ENCODE assay signal across 12 mouse cellular contexts in genomic region chr15:94658392-94659111, GRCm38 (mm10). TPM values are rescaled to one million over a fixed set of nuclear protein-coding genes. Genes with fewer than 3 reads are reported as not detected.
DNase-seq lines count a peak whose midpoint lies in the region; ATAC-seq and TF ChIP-seq lines count a peak whose summit lies in the region.
"Had no signal": no experiment of that assay in that cellular context is flagged by ENCODE, and none has a peak within 500 bp of the region (broad histone marks: within the 10 kb centered on the region; RNA-seq: fewer than 3 reads in every experiment).

No protein-coding gene starts in this region.

- no peaks in the 10 kb centered on the region for H3K9me3 ChIP-seq in forebrain, embryonic 13.5 days (replicated peaks)
- H3K9me3 ChIP-seq in limb, embryonic 11.5 days (ENCODE audit: control insufficient read depth, low read length), result no peaks in the 10 kb centered on the region
- H3K9me3 ChIP-seq in neural tube, embryonic 15.5 days (replicated peaks), result no peaks in the 10 kb centered on the region
- H3K9me3 ChIP-seq: lung, embryonic 15.5 days had no signal

- ATAC-seq in forebrain, embryonic 13.5 days, result peak; percentile 11; the same call in 1 of the 2 replicates
- ATAC-seq in limb, embryonic 11.5 days (ENCODE audit: insufficient number of reproducible peaks, low FRiP score, low TSS enrichment, low read depth), result no peak
- no peak for ATAC-seq in neural tube, embryonic 15.5 days (ENCODE audit: low FRiP score)

- intact Hi-C loops in left cerebral cortex, postnatal 10 days (cut with DNase I), result no loop called here

- no peak for DNase-seq in layer of hippocampus, adult 2 months (ENCODE audit: low spot score in 2 of 2)
- DNase-seq in layer of hippocampus, adult 9-11 months, result no peak
- peak; percentile 35 for DNase-seq in limb, embryonic 11.5 days (ENCODE audit: low spot score)
- no peak for DNase-seq in spleen, adult 18-20 months
- no peak for DNase-seq in left cerebral cortex, postnatal 10 days (ENCODE audit: extremely low spot score in 1 of 2, low spot score in 2 of 2)
- DNase-seq: gastrocnemius, postnatal 36 days; heart, postnatal 10 days; kidney, postnatal 36 days had no signal

- H3K36me3 ChIP-seq in forebrain, embryonic 13.5 days (ENCODE audit: poor library complexity, severe bottlenecking), result no peaks in the 10 kb centered on the region
- no peaks in the 10 kb centered on the region for H3K36me3 ChIP-seq in limb, embryonic 11.5 days (ENCODE audit: control insufficient read depth, insufficient read depth, low read length)
- no peaks in the 10 kb centered on the region for H3K36me3 ChIP-seq in neural tube, embryonic 15.5 days
- H3K36me3 ChIP-seq: lung, embryonic 15.5 days had no signal

- H3K4me2 ChIP-seq in forebrain, embryonic 13.5 days, result no peak overlapping the region
- H3K4me2 ChIP-seq in limb, embryonic 11.5 days (ENCODE audit: low read depth, severe bottlenecking), result no peak overlapping the region
- no peak overlapping the region for H3K4me2 ChIP-seq in neural tube, embryonic 15.5 days
- H3K4me2 ChIP-seq: lung, embryonic 15.5 days had no signal

- TF ChIP-seq CTCF in layer of hippocampus, adult 2 months (conservative IDR thresholded peaks at IDR 0.05), result no peak

- 0 out of 2 replicates have a peak overlapping the region, but pooled peaks have one; percentile 8 for H3K9ac ChIP-seq in forebrain, embryonic 13.5 days
- no peak overlapping the region for H3K9ac ChIP-seq in limb, embryonic 11.5 days (ENCODE audit: low read length)
- H3K9ac ChIP-seq in neural tube, embryonic 15.5 days (replicated peaks), result no peak overlapping the region
- H3K9ac ChIP-seq: lung, embryonic 15.5 days had no signal

- peak overlapping the region; percentile 49 for H3K27ac ChIP-seq in layer of hippocampus, adult 2 months
- H3K27ac ChIP-seq in forebrain, embryonic 13.5 days, result no peak overlapping the region; the same call in 1 of the 2 replicates
- no peak overlapping the region; the same call in 1 of the 2 replicates for H3K27ac ChIP-seq in limb, embryonic 11.5 days (replicated peaks; ENCODE audit: low read depth, low read length)
- peak overlapping the region; percentile 6; the same call in 1 of the 2 replicates for H3K27ac ChIP-seq in neural tube, embryonic 15.5 days (replicated peaks)
- H3K27ac ChIP-seq: lung, embryonic 15.5 days had no signal

- no peak overlapping the region for H3K4me3 ChIP-seq in layer of hippocampus, adult 2 months
- H3K4me3 ChIP-seq in forebrain, embryonic 13.5 days, result no peak overlapping the region
- H3K4me3 ChIP-seq in limb, embryonic 11.5 days (ENCODE audit: low read depth, low read length), result no peak overlapping the region
- no peak overlapping the region for H3K4me3 ChIP-seq in neural tube, embryonic 15.5 days (replicated peaks)
- H3K4me3 ChIP-seq: lung, embryonic 15.5 days had no signal

- peaks cover 13% of the 10 kb centered on the region for H3K4me1 ChIP-seq in forebrain, embryonic 13.5 days
- peaks cover 10% of the 10 kb centered on the region for H3K4me1 ChIP-seq in limb, embryonic 11.5 days (ENCODE audit: control insufficient read depth, insufficient read depth, low read length)
- peaks cover 31% of the 10 kb centered on the region for H3K4me1 ChIP-seq in neural tube, embryonic 15.5 days

- 0 out of 2 replicates have a peak, but pooled peaks cover 7% of the 10 kb centered on the region for H3K27me3 ChIP-seq in forebrain, embryonic 13.5 days
- no peaks in the 10 kb centered on the region for H3K27me3 ChIP-seq in limb, embryonic 11.5 days (ENCODE audit: control insufficient read depth, insufficient read depth, low read length)
- no peaks in the 10 kb centered on the region for H3K27me3 ChIP-seq in neural tube, embryonic 15.5 days (replicated peaks)
- H3K27me3 ChIP-seq: CH12.LX; lung, embryonic 15.5 days had no signal

- WGBS in forebrain, embryonic 13.5 days, result 62% methylated on average over 13 of the region's 13 CpGs
- 72% methylated on average over 13 of the region's 13 CpGs for WGBS in limb, embryonic 11.5 days
- WGBS in neural tube, embryonic 15.5 days, result 69% methylated on average over 13 of the region's 13 CpGs

RNA-seq across cellular contexts. Expression of gene Tmem117, which starts 29.5 kb away (rescaled TPM):
- total RNA-seq in layer of hippocampus, adult 2 months (2021), result 1 to 10 TPM; 8.9 to 9.1 TPM
- polyA plus RNA-seq in forebrain, embryonic 13.5 days (2015; fragmentation: Nextera tagmentation; extraction: Ambion mirVana), result 1.2 and 1.7 TPM in 2 replicates
- 1.0 and 1.7 TPM in 2 replicates for polyA plus RNA-seq in limb, embryonic 11.5 days (2014; fragmentation: Nextera tagmentation; extraction: Ambion mirVana)
- polyA plus RNA-seq in neural tube, embryonic 15.5 days (2015; fragmentation: Nextera tagmentation; extraction: Ambion mirVana), result 19.3 and 22.1 TPM in 2 replicates
- 10 to 100 TPM; 12.6 to 13.7 TPM for total RNA-seq in left cerebral cortex, postnatal 10 days (2021)
- total RNA-seq: CH12.LX had no signal

Comparison
In these comparisons a context has a peak if more than half of its experiments do, and no peak if none do; other contexts are left out.
1. H3K27ac ChIP-seq: peak in layer of hippocampus, adult 2 months (single experiment) and neural tube, embryonic 15.5 days (single experiment); none in forebrain, embryonic 13.5 days (single experiment) and limb, embryonic 11.5 days (single experiment).